Mouse (Mus musculus): Measurements from ENCODE around the gene Rabif. TPM values are rescaled to one million over a fixed set of nuclear protein-coding genes. Genes with fewer than 3 reads are reported as not detected.
"Not testable (repeated sequence)": the region's sequence is repeated elsewhere in the genome, so short reads cannot be mapped to it uniquely, and the experiment has no call there.

Gene Rabif
- polyA plus RNA-seq, 1 experiment, result 25.0 TPM

DNA sequence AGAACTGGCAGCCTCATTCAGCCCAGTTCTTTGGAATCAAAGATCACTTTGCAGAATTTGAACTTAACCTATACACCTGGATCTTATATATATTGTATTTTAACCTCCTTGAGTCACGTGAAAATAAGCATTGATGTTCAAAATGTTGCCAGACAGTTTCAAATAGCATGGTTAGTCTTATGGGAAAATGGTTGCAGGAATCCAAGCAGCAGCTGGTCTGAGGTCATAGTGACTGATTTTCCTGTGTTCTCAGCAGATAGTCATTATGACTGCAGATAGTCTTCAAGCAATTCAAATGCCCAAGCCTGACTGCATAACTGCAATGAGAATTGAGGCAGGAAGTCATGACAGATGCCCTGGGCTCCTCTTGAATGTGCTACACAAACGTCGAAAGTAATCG is 17.7 kb downstream of the Rabif start:
- 69% methylated on average over 4 of the region's 4 CpGs for WGBS
- Histone ChIP-seq H3K27ac (ENCODE audit: control insufficient read depth, insufficient read depth, low read length) (no peak overlapping the region), H3K27me3 (ENCODE audit: control insufficient read depth, insufficient read depth, low read length) (peaks cover 9% of the 10 kb centered on the region; the same call in 1 of the 2 replicates), H3K36me3 (ENCODE audit: control insufficient read depth, insufficient read depth, low read length) (peaks cover 6% of the 10 kb centered on the region; the same call in 1 of the 2 replicates), H3K4me3 (ENCODE audit: control insufficient read depth, insufficient read depth, low read length) (no peak overlapping the region), H3K4me1 (replicated peaks; ENCODE audit: control insufficient read depth, insufficient read depth, low read length) (peaks cover 18% of the 10 kb centered on the region)
- no peak for DNase-seq
- TF ChIP-seq POLR2A (IDR thresholded peaks at IDR 0.05; ENCODE audit: control insufficient read depth, extremely low read depth, insufficient read depth, low read length, poor library complexity) (no peak), CTCF (IDR thresholded peaks at IDR 0.05; ENCODE audit: borderline replicate concordance, control insufficient read depth, extremely low read depth, insufficient read depth, low read length, poor library complexity) (no peak)

DNA sequence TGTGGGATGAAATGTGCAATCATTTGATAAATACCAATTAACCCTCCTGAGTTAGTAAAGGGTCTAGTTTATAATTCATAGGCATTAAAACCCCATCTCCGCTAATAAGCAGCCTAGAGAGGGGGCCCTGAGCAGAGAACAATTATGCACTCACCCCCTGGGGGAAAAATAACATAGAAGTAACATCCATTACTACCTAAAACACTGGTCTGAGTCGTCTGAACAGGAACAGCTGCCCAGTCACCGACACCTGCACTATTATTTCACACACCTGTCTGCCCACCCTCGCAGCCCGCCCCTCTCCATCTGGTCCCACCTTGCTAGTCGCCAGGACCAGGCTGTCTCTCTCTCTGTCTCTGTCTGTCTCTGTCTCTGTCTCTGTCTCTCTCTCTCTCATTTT is 18.1 kb downstream of the Rabif start:
- DNase-seq, result no peak
- Histone ChIP-seq H3K27me3 (ENCODE audit: control insufficient read depth, insufficient read depth, low read length) (peaks cover 9% of the 10 kb centered on the region; the same call in 1 of the 2 replicates), H3K27ac (ENCODE audit: control insufficient read depth, insufficient read depth, low read length) (no peak overlapping the region), H3K4me1 (replicated peaks; ENCODE audit: control insufficient read depth, insufficient read depth, low read length) (peaks cover 18% of the 10 kb centered on the region), H3K36me3 (ENCODE audit: control insufficient read depth, insufficient read depth, low read length) (peaks cover 2% of the 10 kb centered on the region; the same call in 1 of the 2 replicates), H3K4me3 (ENCODE audit: control insufficient read depth, insufficient read depth, low read length) (no peak overlapping the region)
- no peak for TF ChIP-seq CTCF (IDR thresholded peaks at IDR 0.05; ENCODE audit: borderline replicate concordance, control insufficient read depth, extremely low read depth, insufficient read depth, low read length, poor library complexity)
- no peak for TF ChIP-seq POLR2A (IDR thresholded peaks at IDR 0.05; ENCODE audit: control insufficient read depth, extremely low read depth, insufficient read depth, low read length, poor library complexity)
- WGBS, result 84% methylated on average over 6 of the region's 6 CpGs

DNA sequence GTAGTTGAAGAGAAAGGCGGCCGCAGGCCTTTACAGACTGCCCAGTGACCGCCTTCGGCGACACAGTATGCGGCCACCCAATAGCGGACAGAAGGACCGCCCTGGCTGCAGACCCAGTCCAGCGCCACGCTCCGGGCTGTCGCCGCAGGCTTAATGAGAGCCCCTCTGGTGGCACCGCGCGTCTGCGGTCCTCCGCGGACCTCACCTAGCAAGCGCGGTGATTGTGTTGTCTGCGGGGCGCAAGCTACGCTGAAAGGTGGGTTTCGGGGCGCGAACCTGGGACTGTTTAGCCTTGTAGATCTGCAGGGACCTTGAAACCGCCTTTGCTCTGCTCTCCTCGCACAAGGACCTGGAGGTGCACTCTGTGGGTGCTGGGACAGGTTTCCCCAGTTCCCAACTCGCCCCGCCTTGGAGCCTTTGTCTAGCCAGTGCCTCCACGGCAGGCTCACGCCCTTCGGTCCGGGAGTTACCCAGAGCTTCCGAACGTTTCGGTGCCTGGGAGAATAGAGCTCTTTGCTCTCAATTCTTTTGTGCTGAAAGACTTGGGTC is 18.9 kb downstream of the Rabif start:
- 6% methylated on average over 38 of the region's 38 CpGs for whole genome bisulfite sequencing
- DNase-seq, result no peak
- peaks cover 9% of the 10 kb centered on the region; the same call in 1 of the 2 replicates for H3K27me3 ChIP-seq (ENCODE audit: control insufficient read depth, insufficient read depth, low read length)
- peaks cover 18% of the 10 kb centered on the region for H3K4me1 ChIP-seq (replicated peaks; ENCODE audit: control insufficient read depth, insufficient read depth, low read length)
- H3K4me3 ChIP-seq (ENCODE audit: control insufficient read depth, insufficient read depth, low read length), result no peak overlapping the region
- TF ChIP-seq POLR2A (IDR thresholded peaks at IDR 0.05; ENCODE audit: control insufficient read depth, extremely low read depth, insufficient read depth, low read length, poor library complexity), result no peak
- no peak for TF ChIP-seq CTCF (IDR thresholded peaks at IDR 0.05; ENCODE audit: borderline replicate concordance, control insufficient read depth, extremely low read depth, insufficient read depth, low read length, poor library complexity)
- H3K36me3 ChIP-seq (ENCODE audit: control insufficient read depth, insufficient read depth, low read length), result no peaks in the 10 kb centered on the region
- no peak overlapping the region for H3K27ac ChIP-seq (ENCODE audit: control insufficient read depth, insufficient read depth, low read length)

DNA sequence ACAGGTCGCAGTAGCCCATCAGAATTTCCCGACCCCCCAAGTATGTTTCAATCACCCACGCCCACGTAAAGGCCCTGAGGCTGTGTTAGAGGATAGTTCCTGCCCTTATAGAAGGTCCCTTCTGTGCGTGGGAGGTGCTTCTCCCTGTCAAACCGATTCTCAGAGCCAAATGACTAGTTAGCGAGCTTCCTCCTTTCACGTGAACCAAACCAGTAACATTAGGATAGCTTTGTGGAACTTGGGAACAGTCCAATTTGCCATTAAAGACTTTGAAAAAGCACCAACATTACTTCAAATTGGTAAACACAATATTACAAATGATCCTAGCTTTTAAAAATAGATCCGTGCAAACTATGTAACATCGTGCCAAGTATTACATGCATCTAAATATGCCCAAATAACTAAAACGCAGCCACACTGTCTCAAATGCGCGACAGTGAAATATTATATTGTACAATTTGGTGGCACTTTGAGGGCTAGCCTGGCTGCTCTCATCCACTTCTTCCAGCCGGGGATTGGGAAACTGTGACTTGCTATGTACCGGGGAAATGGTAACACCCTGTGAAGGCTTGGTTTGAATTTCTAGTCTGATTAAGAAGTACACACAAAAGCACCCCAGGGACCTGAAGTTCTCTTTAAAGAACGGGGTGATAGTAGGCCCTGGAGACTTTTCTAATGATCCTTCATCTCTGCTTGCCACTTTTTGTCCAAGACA is 19.6 kb downstream of the Rabif start:
- DNase-seq, result no peak
- 60% methylated on average over 16 of the region's 16 CpGs for WGBS
- Histone ChIP-seq H3K27ac (ENCODE audit: control insufficient read depth, insufficient read depth, low read length) (no peak overlapping the region), H3K4me1 (replicated peaks; ENCODE audit: control insufficient read depth, insufficient read depth, low read length) (peaks cover 21% of the 10 kb centered on the region), H3K36me3 (ENCODE audit: control insufficient read depth, insufficient read depth, low read length) (no peaks in the 10 kb centered on the region), H3K27me3 (ENCODE audit: control insufficient read depth, insufficient read depth, low read length) (peaks cover 9% of the 10 kb centered on the region; the same call in 1 of the 2 replicates), H3K4me3 (ENCODE audit: control insufficient read depth, insufficient read depth, low read length) (no peak overlapping the region)
- no peak for TF ChIP-seq CTCF (IDR thresholded peaks at IDR 0.05; ENCODE audit: borderline replicate concordance, control insufficient read depth, extremely low read depth, insufficient read depth, low read length, poor library complexity)
- no peak for TF ChIP-seq POLR2A (IDR thresholded peaks at IDR 0.05; ENCODE audit: control insufficient read depth, extremely low read depth, insufficient read depth, low read length, poor library complexity)

DNA sequence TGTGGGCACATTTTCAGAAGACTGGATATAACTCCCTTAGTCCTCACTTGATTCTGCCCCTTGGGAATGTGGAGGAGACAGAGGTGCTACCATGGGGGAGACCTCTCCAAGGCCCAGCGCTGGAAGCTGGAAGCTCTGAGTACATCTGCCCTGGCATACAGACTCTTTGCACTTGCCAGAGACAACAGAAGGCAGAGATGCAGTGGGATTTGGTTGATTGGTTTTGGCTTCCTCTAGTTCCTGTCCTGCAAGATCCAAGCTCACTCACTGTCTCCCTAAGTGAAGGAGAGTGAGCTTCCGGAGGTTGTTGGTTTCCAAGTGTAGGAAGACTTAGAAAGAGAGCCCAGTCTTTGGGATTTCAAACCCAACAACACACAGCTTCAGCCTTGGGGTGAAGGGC is 21.4 kb downstream of the Rabif start:
- Histone ChIP-seq H3K27ac (ENCODE audit: control insufficient read depth, insufficient read depth, low read length) (no peak overlapping the region), H3K36me3 (ENCODE audit: control insufficient read depth, insufficient read depth, low read length) (no peaks in the 10 kb centered on the region), H3K4me1 (replicated peaks; ENCODE audit: control insufficient read depth, insufficient read depth, low read length) (peaks cover 13% of the 10 kb centered on the region), H3K27me3 (ENCODE audit: control insufficient read depth, insufficient read depth, low read length) (peaks cover 9% of the 10 kb centered on the region; the same call in 1 of the 2 replicates), H3K4me3 (ENCODE audit: control insufficient read depth, insufficient read depth, low read length) (no peak overlapping the region)
- 91% methylated on average over 2 of the region's 2 CpGs for WGBS
- TF ChIP-seq CTCF (IDR thresholded peaks at IDR 0.05; ENCODE audit: borderline replicate concordance, control insufficient read depth, extremely low read depth, insufficient read depth, low read length, poor library complexity) (no peak), POLR2A (IDR thresholded peaks at IDR 0.05; ENCODE audit: control insufficient read depth, extremely low read depth, insufficient read depth, low read length, poor library complexity) (no peak)
- DNase-seq, result no peak

DNA sequence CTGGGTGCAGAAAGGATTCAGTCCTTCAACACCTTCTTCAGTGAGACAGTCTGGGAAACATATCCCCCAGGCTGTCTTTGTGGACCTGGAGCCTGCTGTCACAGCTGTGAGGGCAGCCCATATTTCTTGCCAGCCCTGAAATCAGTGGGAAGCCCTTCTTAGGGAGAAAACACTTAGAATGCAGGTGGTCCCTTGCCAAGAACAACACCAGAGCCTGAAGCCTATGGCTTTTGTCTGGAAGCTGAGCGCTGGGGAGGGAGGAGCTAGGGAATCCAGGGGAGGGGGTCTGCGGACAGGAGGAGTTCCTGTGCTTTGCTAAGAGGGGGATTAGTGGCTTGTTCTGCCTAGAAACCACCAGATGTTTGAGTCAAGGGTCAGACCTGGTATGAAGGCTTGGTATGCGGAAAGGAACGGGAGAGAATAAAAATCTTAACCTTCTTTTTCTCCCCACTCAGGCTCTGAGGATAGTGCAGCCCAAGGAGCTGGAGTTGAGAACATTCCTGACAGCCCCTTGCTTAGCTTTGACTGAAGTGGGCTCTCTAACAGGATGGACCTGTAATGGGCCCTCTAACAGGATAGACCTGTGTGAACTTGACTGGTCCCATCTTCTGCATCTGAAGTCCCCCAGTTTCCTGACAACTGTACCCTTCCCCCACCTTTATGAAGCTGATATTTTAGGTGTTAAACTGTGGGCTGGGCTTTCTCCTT is 22.2 kb downstream of the Rabif start:
- WGBS, result 88% methylated on average over 4 of the region's 4 CpGs
- no peak for DNase-seq

DNA sequence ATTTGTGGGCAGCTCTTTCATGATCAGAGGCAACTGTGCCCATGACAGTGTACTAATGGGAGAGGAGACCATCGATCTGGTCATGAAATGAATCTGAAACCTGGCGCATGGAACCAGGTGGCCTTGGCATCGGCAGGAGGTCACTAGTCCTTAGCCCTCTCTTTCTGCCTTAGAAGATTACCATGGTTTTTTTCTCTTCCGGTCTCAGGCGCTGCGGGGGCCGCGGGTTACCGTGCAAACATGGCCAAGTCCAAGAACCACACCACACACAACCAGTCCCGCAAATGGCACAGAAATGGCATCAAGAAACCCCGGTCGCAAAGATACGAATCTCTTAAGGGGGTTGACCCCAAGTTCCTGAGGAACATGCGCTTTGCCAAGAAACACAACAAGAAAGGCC is 23.4 kb downstream of the Rabif start:
- not testable (repeated sequence) for H3K27ac ChIP-seq (ENCODE audit: control insufficient read depth, insufficient read depth, low read length); H3K36me3 ChIP-seq (ENCODE audit: control insufficient read depth, insufficient read depth, low read length); H3K27me3 ChIP-seq (ENCODE audit: control insufficient read depth, insufficient read depth, low read length); H3K4me3 ChIP-seq (ENCODE audit: control insufficient read depth, insufficient read depth, low read length); DNase-seq
- 96% methylated on average over 14 of the region's 14 CpGs for WGBS
- H3K4me1 ChIP-seq (replicated peaks; ENCODE audit: control insufficient read depth, insufficient read depth, low read length), result peaks cover 13% of the 10 kb centered on the region

More for the DNA sequence above, 22.2 kb downstream of the Rabif start:
- TF ChIP-seq POLR2A (IDR thresholded peaks at IDR 0.05; ENCODE audit: control insufficient read depth, extremely low read depth, insufficient read depth, low read length, poor library complexity) (no peak), CTCF (IDR thresholded peaks at IDR 0.05; ENCODE audit: borderline replicate concordance, control insufficient read depth, extremely low read depth, insufficient read depth, low read length, poor library complexity) (no peak)
- Histone ChIP-seq H3K36me3 (ENCODE audit: control insufficient read depth, insufficient read depth, low read length) (no peaks in the 10 kb centered on the region), H3K4me3 (ENCODE audit: control insufficient read depth, insufficient read depth, low read length) (no peak overlapping the region), H3K27me3 (ENCODE audit: control insufficient read depth, insufficient read depth, low read length) (peaks cover 9% of the 10 kb centered on the region; the same call in 1 of the 2 replicates), H3K27ac (ENCODE audit: control insufficient read depth, insufficient read depth, low read length) (no peak overlapping the region), H3K4me1 (replicated peaks; ENCODE audit: control insufficient read depth, insufficient read depth, low read length) (peaks cover 13% of the 10 kb centered on the region)
